Mouse (Mus musculus) cerebellum, postnatal 14 days (tissue): ENCODE data around the gene Htatip2.
A peak's percentile ranks its signal among the peaks of the same experiment; 100 is the strongest.

Experiments used
- DNase-seq, 2 experiments: peaks; one replicate each; pipeline ENCODE4 v3.0.0; 2021; ENCODE audit warnings: mixed read lengths in 2 of 2

Htatip2 gene

GRCm38 (mm10) chr7:49786618-49787382, 27.9 kb downstream of the Htatip2 start:
- peak; percentile 77 to 89 for DNase-seq

- DNase-seq = no peak
Observed at GRCm38 (mm10) chr7:49787383-49787645, 28.4 kb downstream of the Htatip2 start.

- no peak for DNase-seq
Observed at GRCm38 (mm10) chr7:49794304-49794703, 35.4 kb downstream of the Htatip2 start.

GRCm38 (mm10) chr7:49797171-49797570, 38.3 kb downstream of the Htatip2 start:
- no peak for DNase-seq

GRCm38 (mm10) chr7:49803511-49803910, 44.6 kb downstream of the Htatip2 start:
- DNase-seq = no peak

- no peak for DNase-seq
Observed at GRCm38 (mm10) chr7:49804638-49805165, 45.8 kb downstream of the Htatip2 start.

- DNase-seq = no peak
Observed at GRCm38 (mm10) chr7:49805618-49806017, 46.7 kb downstream of the Htatip2 start.

GRCm38 (mm10) chr7:49807093-49807682, 48.3 kb downstream of the Htatip2 start:
- DNase-seq = no peak

GRCm38 (mm10) chr7:49807846-49808622, 49.1 kb downstream of the Htatip2 start:
- no peak for DNase-seq

- no peak for DNase-seq
Observed at GRCm38 (mm10) chr7:49809100-49809499, 50.2 kb downstream of the Htatip2 start.

- DNase-seq = no peak
Observed at GRCm38 (mm10) chr7:49809562-49809961, 50.6 kb downstream of the Htatip2 start.

- peak; percentile 13 to 15 for DNase-seq
Observed at GRCm38 (mm10) chr7:49811346-49811745, 52.4 kb downstream of the Htatip2 start.

GRCm38 (mm10) chr7:49819393-49819792, 60.5 kb downstream of the Htatip2 start:
- no peak for DNase-seq

- DNase-seq = no peak
Observed at GRCm38 (mm10) chr7:49821370-49821769, 62.5 kb downstream of the Htatip2 start.

GRCm38 (mm10) chr7:49822028-49822427, 63.1 kb downstream of the Htatip2 start:
- no peak for DNase-seq
